Mouse (Mus musculus): ENCODE measurements around the gene H2-DMb1.

H2-DMb1 gene

DNA sequence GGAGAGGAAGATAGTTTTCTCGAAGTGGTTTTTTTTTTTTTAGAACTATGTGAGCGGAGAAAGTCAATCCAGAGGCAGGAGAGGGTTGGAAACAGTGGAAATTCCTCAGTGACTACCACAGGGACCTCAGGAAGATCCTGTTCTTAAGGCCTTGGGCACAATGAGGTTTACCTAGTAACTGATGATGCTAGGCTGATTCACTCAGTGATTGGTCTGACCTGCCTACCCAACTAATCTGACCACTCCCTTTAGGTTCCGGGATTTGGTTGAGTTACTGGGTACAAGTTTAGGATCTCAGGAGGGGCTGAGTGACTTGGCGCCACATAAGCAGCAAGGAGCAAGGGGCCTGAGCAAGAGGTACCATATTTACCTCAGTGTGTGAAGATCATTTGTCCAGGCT, at the start of gene H2-DMb1:
Gene H2-DMb1, plus strand, starts transcription at position 150 of the 400 bp plus-strand sequence.
- no peak for DNase-seq

GRCm38 (mm10) chr17:34104804-34105203, 48.1 kb upstream of the H2-DMb1 start:
- no peak for DNase-seq

GRCm38 (mm10) chr17:34106555-34106954, 46.3 kb upstream of the H2-DMb1 start:
- DNase-seq = no peak

DNA sequence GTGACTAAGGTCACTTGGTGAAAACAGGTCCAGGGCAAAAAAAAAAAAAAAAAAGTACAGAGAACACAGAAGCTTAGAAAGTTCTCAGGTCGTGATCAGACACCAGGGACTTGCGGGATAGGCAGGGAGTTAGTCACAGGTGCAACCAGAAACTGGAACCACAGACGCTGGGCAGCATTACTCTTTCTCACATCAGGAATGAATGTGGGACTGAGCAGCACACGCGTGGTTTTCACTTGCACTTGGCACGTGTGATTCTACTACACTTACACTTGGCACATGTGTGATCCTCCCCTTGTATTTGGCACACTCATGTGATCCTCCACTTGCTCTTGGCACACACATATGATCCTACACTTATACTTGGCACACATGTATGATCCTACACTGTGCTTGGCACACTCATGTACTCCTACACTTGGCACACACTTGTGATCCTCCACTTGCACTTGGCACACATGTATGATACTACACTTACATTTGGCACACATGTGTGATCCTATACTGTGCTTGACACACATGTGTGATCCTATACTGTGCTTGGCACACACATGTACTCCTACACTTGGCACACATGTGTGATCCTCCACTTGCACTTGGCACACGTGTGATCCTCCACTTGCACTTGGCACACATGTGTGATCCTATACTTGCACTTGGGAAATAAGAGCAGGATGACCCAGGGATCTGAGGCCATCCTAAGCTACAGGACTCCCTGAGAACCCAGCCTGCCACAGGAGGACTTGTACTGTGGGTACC, 45.6 kb upstream of the H2-DMb1 start:
- DNase-seq = no peak

- no peak for DNase-seq
Observed at GRCm38 (mm10) chr17:34108460-34108859, 44.4 kb upstream of the H2-DMb1 start.

- DNase-seq = no peak
Observed at GRCm38 (mm10) chr17:34109038-34109805, 43.6 kb upstream of the H2-DMb1 start.

GRCm38 (mm10) chr17:34109806-34110195, 43.1 kb upstream of the H2-DMb1 start:
- DNase-seq = no peak

DNA sequence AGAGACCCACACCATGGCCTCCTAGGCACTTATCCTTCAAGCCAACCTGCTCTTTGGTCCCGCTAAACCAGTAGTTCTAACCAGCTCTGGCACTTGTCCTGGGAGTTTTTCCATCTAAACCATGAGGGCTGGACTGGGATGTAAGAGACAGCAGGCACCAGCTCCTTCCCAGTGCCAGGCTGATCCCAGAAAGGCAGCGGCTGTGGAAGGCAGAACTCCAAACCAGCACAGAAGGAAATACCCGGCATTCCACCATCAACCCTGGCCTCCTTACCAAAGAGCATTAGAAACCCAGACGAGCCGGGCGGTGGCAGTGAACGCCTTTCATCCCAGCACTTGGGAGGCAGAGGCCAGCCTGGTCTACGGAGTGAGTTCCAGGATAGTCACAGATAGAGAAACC, 42.6 kb upstream of the H2-DMb1 start:
- DNase-seq = no peak

GRCm38 (mm10) chr17:34114114-34114513, 38.8 kb upstream of the H2-DMb1 start:
- no peak for DNase-seq

GRCm38 (mm10) chr17:34116736-34117370, 36.0 kb upstream of the H2-DMb1 start:
- peak; percentile 25 for DNase-seq

DNA sequence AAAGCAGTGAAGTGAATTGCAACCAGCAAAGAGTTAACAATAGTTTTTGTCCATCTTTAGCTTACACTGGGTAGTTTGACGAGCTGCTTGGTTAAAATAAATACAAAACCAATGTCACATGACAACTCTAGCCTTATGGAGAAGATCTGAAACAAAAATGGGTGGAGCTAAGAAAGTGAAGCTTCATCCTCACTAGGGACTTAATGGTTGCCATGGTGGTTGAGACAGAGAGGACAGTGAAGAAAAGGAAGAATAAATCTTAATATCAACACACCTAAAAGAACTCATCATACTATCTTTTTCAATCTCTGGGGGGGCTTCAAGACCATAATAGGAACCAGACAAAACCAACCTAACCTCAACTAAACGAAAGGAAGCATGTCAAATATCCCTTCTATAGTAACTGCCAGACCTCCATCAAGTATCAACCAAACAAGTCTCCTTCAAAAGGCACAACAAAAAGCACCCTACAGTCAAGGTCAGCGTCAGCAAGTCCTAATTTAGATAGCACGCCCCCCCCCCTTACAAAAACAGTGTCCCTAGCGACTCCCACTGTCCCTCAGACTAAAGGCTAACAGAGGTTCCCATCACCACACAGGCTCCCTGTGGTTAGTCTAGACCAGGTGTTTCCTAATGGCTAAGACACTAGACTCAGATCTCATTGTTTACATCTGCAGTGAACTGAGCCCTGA, 35.3 kb upstream of the H2-DMb1 start:
- DNase-seq = no peak

DNA sequence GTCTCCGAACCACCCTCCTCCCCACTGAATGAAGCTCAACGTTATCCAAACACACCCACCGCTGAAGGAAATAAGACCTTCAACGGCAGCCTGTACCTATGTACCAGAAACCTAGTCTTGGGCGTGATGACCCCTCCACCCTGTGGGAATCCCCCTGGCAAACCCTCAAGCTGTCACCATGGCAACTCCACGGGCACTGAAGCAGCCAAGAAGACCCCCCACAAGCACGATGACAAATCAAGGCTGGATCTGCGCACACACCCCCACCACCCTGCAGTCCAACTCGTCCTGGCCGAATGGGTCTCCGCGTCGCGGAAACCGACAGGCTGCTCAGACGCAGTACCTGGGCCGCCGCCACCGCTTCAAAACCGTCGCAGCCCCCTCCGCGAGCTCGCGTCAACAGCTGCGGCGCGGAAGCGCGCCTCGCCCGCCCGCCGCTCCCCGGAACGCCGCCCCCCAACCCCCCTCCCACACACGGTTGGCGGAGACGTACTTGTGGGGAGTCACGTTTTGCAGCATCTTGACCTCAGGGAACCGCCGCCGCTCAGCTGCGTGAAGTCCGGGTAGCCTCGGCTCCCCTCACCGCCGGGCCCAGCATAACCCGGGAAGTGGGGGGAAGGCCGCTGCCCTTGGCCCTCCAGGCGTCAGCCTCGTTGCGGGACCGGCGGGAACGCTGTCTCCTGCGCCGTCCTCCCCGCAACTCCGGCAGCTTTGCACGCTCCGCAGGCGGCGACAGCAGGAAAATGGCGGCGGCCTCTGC, 34.6 kb upstream of the H2-DMb1 start:
- peak; percentile 58 for DNase-seq

GRCm38 (mm10) chr17:34118873-34119248, 34.0 kb upstream of the H2-DMb1 start:
- no peak for DNase-seq

DNA sequence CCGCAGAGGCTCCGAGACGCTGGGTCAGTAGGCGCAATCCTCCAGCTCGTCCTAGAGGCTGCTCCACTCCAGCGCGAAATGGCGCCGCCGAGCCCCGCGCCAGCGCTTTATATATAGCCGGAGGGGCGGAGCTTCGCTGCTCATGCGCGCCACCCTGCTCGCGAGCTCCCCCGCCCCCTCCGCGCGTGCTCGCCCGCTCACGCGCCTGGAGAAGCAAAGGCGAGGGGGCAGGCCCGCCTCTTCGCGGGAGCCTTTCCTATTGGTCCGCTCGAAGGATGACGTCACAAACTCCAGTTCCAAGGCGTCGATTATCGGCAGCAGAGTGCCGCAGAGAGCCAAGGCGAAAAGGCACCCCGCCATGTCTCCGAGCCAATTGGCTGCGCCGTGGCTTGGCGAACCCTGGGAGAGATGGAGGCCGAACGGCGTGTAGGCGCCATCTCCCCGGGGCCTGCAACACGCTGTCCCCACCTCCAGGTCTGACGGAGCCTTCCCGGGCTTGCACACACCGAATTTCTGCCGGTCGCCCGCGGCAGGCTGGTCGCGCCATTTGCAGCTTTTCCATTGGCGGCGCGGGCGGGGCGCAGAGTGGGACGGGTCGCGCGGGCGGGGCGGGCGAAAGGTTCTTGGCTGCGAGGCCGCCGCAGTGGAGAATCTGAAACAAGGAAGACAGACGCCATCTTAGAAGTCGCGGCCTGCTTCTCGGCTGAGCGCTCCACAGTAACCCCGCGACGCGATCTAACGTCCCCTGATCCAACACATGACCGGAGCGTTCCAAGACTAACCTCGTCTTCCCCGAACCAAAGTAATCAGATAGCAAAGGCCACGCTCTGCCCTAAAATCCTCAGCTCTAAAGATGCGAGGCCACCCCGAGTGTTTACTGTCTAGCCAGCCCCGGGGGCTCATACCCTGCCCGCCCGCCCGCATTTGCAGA, 33.4 kb upstream of the H2-DMb1 start, which contains the start of gene H2-DMa:
Gene H2-DMa, plus strand, starts transcription at position 293 of the 931 bp plus-strand sequence.
- peak; percentile 100 for DNase-seq

DNA sequence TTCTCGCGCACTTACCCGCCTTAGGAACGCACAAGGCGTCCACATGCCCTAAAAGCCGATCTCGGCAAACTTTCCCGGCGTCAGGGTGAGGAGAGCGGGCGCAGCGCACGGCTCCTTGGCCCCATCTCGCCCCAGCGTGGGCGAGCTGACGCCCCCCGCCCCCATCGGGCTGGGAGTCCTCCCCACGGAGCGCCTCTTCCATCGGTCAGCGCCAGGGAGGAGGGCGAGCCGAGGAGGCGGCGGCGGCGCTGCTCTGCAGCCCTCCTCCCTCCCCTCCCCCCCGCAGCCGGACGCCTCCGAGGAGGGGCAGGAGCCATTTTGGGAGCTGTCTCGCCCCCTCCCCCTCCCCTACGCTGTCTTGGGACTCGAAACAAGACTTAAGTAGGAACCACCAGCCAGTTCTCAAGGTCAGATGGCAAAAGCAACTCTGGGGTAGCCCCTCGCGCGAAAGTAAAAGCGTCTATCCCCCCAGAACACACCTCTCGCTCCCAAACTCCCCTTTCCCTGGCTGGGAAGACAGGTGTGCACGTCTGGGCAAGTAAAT, 32.6 kb upstream of the H2-DMb1 start:
- DNase-seq = peak; percentile 87

DNA sequence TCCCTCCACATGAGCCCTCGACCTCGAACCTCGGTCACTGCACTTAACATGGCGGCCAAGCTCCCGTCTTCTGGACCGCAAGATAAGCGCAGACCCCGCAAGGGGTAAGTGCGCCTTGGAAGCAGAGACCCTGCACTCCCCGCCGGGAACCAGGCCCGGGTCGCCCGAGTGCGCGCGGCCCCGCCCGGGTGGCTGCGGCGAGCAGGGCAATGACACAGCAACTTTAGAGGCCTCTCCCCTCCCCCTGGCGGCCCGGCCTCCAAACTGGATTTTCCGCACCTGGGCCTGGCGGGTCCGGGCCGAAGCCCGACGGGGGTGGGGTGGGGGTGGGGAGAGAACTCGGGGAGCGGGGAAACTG, 32.1 kb upstream of the H2-DMb1 start:
- DNase-seq = peak; percentile 80

GRCm38 (mm10) chr17:34121172-34121878, 31.5 kb upstream of the H2-DMb1 start:
- DNase-seq = peak; percentile 91

- no peak for DNase-seq
Observed at GRCm38 (mm10) chr17:34121879-34122187, 31.0 kb upstream of the H2-DMb1 start.

- DNase-seq = peak; percentile 98
Observed at GRCm38 (mm10) chr17:34122188-34122984, 30.5 kb upstream of the H2-DMb1 start, which contains the start of gene Brd2. Gene Brd2, minus strand, starts transcription at chr17:34122634.

Data from right cerebral cortex, postnatal 25 days (tissue).